ENCODE assay signal across 10 mouse cellular contexts in the genomic region with DNA sequence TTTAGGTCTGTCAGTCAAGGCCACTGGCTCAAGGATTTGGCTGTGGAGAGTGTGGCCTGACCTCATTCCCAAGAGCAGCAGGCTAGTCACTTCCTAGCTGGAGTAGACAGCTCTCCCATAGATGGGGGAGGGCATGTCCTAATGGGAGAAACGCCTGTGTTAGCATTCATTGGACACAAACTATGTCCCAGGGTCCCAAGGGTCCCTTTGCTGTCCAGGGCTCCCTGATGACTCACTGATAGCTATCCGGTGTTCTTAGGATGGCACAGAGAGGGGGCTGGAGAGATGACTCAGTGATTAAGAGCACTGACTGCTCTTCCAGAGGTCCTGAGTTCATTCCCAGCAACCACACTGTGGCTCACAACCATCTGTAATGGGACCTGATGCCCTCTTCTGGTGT. TPM values are rescaled to one million over a fixed set of nuclear protein-coding genes. Genes with fewer than 3 reads are reported as not detected.
DNase-seq lines count a peak whose midpoint lies in the region; ATAC-seq and TF ChIP-seq lines count a peak whose summit lies in the region.
"Had no signal": no experiment of that assay in that cellular context is flagged by ENCODE, and none has a peak within 500 bp of the region (broad histone marks: within the 10 kb centered on the region; RNA-seq: fewer than 3 reads in every experiment).

No protein-coding gene starts in this region.

- no peak overlapping the region for H3K4me3 ChIP-seq in kidney, adult 2 months (ENCODE audit: insufficient read depth, low read depth, low read length)
- no peak overlapping the region for H3K4me3 ChIP-seq in embryonic facial prominence, embryonic 15.5 days (replicated peaks)

- WGBS in kidney, adult 2 months, result 55% methylated on average over 2 of the region's 2 CpGs
- WGBS in embryonic facial prominence, embryonic 15.5 days, result 80% methylated on average over 2 of the region's 2 CpGs

- H3K9ac ChIP-seq in embryonic facial prominence, embryonic 15.5 days, result no peak overlapping the region

- ATAC-seq in embryonic facial prominence, embryonic 15.5 days (ENCODE audit: insufficient number of reproducible peaks, low FRiP score, low TSS enrichment, low read depth), result no peak
- ATAC-seq in activated CD4-positive, CD25-positive, alpha-beta regulatory T cell, adult 4 months, result no peak

- no peak for TF ChIP-seq CTCF in kidney, adult 2 months (conservative IDR thresholded peaks at IDR 0.05; ENCODE audit: insufficient read depth, insufficient read length, low read depth, low read length)

- peak overlapping the region; percentile 65 for H3K27ac ChIP-seq in kidney, adult 2 months (ENCODE audit: insufficient read depth, low read depth, low read length)
- H3K27ac ChIP-seq in embryonic facial prominence, embryonic 15.5 days (replicated peaks), result peak overlapping the region; percentile 97
- H3K27ac ChIP-seq: stomach, postnatal 0 days had no signal

- no peak for TF ChIP-seq POLR2A in kidney, adult 2 months (IDR thresholded peaks at IDR 0.05; ENCODE audit: low read depth, low read length)

- peaks cover 15% of the 10 kb centered on the region for H3K4me1 ChIP-seq in kidney, adult 2 months (ENCODE audit: control insufficient read depth, insufficient read depth, low read length)
- peaks cover 60% of the 10 kb centered on the region for H3K4me1 ChIP-seq in embryonic facial prominence, embryonic 15.5 days

- no peak for DNase-seq in kidney, adult 2 months
- no peak for DNase-seq in kidney, adult 11 months
- DNase-seq in 3T3-L1 (ENCODE audit: low read depth, low spot score) (peak; percentile 84), MN1 (ENCODE audit: low spot score) (peak; percentile 81)
- DNase-seq in urinary bladder, adult 18-20 months (ENCODE audit: low spot score in 2 of 2), result no peak
- no peak for DNase-seq in urinary bladder, postnatal 10 days (ENCODE audit: low spot score)
- DNase-seq: lung, adult 18-20 months had no signal

- H3K27me3 ChIP-seq in kidney, adult 2 months (replicated peaks; ENCODE audit: control insufficient read depth, insufficient read depth, low read length), result no peaks in the 10 kb centered on the region
- no peaks in the 10 kb centered on the region for H3K27me3 ChIP-seq in embryonic facial prominence, embryonic 15.5 days

- H3K4me2 ChIP-seq in embryonic facial prominence, embryonic 15.5 days (replicated peaks), result no peak overlapping the region

- no peaks in the 10 kb centered on the region for H3K9me3 ChIP-seq in embryonic facial prominence, embryonic 15.5 days (replicated peaks)

- H3K36me3 ChIP-seq in kidney, adult 2 months (ENCODE audit: control insufficient read depth, insufficient read depth, low read length), result no peaks in the 10 kb centered on the region
- H3K36me3 ChIP-seq in embryonic facial prominence, embryonic 15.5 days, result no peaks in the 10 kb centered on the region

RNA-seq across cellular contexts. Expression of a gene that starts 31.6 kb away (rescaled TPM):
- polyA plus RNA-seq in kidney, adult 2 months (2012; rRNA removed), result 68.9 and 75.5 TPM in 2 replicates
- 74.9 and 75.0 TPM in 2 replicates for polyA plus RNA-seq in embryonic facial prominence, embryonic 15.5 days (2015; fragmentation: Nextera tagmentation; extraction: Ambion mirVana)
- polyA plus RNA-seq in activated CD4-positive, CD25-positive, alpha-beta regulatory T cell, adult 4 months (2017; shearing (Covaris generic)), result 10 to 100 TPM; 45.1 to 54.9 TPM

RNA-seq across cellular contexts. Expression of a gene that starts 58.8 kb away (rescaled TPM):
- 40.4 and 43.9 TPM in 2 replicates for polyA plus RNA-seq in kidney, adult 2 months (2012; rRNA removed)
- polyA plus RNA-seq in embryonic facial prominence, embryonic 15.5 days (2015; fragmentation: Nextera tagmentation; extraction: Ambion mirVana), result 24.4 and 26.3 TPM in 2 replicates
- 10 to 100 TPM; 24.7 to 25.0 TPM for polyA plus RNA-seq in activated CD4-positive, CD25-positive, alpha-beta regulatory T cell, adult 4 months (2017; shearing (Covaris generic))

Comparison
In these comparisons a context has a peak if more than half of its experiments do, and no peak if none do; other contexts are left out.
1. DNase-seq: peak in 3T3-L1 (single experiment) and MN1 (single experiment); none in kidney, adult 2 months (single experiment), kidney, adult 11 months (single experiment), urinary bladder, adult 18-20 months (0 of 2) and urinary bladder, postnatal 10 days (single experiment).